Mouse (Mus musculus) testis, adult 2 months (tissue): Measurements from ENCODE around the gene Cd80.

Experiments used
- CTCF ChIP-seq: fragments of 200-500 bp; IDR thresholded peaks from 2 replicates; pipeline ENCODE4 v1.5.1; 2012; ENCODE audit warnings: low read depth, mild to moderate bottlenecking, inconsistent platforms, low read length, moderate library complexity; ENCODE audit not compliant: control insufficient read depth, insufficient read depth, insufficient replicate concordance
- POLR2A ChIP-seq: fragments of 200-500 bp; IDR thresholded peaks from 2 replicates; pipeline ENCODE4 v1.6.1; 2012; ENCODE audit warnings: low read depth, mild to moderate bottlenecking, inconsistent platforms, low read length, moderate library complexity; ENCODE audit not compliant: control insufficient read depth

DNA sequence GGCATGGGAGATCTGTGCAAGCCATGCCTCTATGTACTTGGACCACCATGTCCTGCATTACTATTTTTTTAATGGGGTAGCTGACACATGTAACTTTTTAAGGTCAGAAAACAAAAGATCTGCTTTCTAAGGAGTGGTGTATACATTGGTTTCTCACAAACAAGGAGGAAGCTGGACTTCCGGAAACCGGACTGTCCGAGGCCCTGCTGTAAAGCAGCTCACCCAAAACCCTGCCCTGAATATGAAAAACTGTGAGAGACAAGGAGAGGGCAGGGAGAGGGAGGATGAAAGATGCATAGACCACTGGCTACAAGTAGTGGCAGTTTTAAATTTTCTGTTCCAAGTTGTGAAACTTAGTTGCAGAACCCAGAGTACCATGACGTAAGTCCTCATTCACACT lies 4.6 kb downstream of the Cd80 start:
- no peak for TF ChIP-seq CTCF
- no peak for TF ChIP-seq POLR2A
